Mouse (Mus musculus): ENCODE results near the gene Il33.

Gene Il33

GRCm38 (mm10) chr19:29986464-29987091 is 61.7 kb downstream of the Il33 start:
- no peak for DNase-seq (ENCODE audit: low read depth, low spot score)

GRCm38 (mm10) chr19:30000406-30001365 is 75.8 kb downstream of the Il33 start:
- DNase-seq (ENCODE audit: low read depth, low spot score): no peak

DNA sequence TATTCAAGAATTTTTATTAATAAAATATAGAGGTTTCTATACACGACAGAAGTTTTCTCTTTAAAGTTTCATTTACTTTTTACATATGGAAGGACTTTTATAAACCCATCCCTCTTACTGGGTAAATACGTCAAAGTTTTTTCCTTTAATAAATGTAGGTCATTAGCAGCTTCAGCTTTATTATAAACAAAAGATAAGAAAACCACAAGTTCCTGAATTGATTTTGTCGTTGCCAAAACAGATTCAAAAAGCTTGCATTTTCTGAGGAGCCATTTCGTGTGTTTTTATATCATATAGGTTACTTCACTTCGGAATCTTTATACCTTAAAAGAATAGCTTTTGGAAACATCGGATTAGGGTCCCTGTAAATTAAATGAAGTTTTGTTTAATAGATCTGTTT is 76.6 kb downstream of the Il33 start:
- DNase-seq (ENCODE audit: low read depth, low spot score): no peak

DNA sequence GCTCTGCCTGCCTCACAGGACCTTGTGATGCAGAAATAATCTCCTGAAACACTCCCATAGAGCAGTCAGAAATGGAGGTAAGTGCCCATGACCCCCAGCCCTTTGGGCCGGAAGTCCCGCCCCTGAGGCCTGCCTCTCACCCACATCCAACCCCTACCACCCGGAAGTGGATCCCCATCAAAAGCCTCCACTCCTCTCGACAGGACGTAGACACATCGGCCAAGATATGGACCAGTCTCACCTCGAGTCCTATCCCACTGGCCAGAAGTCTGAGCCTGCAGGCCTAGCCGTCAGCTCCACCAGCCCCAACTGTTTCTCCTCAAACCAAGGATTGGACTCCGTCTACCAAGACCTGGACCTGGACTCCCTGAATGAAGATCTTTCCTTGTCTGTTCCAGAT is 78.7 kb downstream of the Il33 start, which contains the start of gene Trpd52l3:
TSS of gene Trpd52l3 (plus strand) at position 170 of the 400 bp plus-strand sequence.
- no peak for DNase-seq (ENCODE audit: low read depth, low spot score)

DNA sequence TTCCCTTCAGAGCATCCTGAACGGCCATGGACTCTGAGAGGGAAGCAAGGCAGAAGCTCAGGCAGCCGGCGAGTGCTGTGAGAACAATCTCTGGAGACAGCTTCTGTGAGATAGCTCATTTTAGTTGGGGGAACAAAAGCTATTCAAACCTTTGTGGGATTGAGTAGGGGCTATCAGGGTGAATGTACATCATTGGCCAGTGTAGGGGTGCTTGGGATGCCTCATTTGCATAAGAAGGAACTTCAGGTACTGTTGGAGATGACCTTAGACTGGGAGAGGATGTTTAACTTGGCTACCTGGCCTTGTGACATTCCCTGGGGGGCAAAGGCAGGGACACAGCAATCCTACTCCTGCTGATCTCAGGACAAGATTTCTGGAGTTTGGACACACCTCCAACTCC is 81.5 kb downstream of the Il33 start:
- DNase-seq (ENCODE audit: low read depth, low spot score): no peak
